9 mouse cellular contexts compared by ENCODE assay signal in the genomic region with DNA sequence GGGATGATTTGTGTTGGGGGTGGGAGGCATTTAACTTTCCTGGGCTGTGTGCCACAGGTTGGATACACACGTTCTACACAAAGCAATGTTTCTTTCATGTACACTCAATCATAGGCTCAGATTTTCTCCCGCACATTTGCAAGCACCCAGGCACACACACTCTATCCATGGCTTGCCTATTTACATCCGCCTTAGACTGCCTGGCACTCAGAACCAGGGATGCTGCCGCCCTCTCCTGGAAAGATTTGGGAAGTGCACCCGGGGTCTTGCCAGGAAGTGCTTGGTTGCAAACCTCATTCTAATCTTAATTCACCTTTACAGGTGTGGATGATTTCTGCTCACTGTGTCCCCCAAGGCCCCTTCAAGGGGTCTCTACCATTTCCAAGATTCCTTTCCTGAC.
DNase-seq lines count a peak whose midpoint lies in the region; ATAC-seq lines count a peak whose summit lies in the region.
"Had no signal": no experiment of that assay in that cellular context is flagged by ENCODE, and none has a peak within 500 bp of the region (broad histone marks: within the 10 kb centered on the region; RNA-seq: fewer than 3 reads in every experiment).

No protein-coding gene starts in this region.

- 7% methylated on average over 5 of the region's 5 CpGs for WGBS in hindbrain, embryonic 15.5 days

- no peaks in the 10 kb centered on the region for H3K36me3 ChIP-seq in hindbrain, embryonic 15.5 days

- 0 out of 2 replicates have a peak, but pooled peaks cover 5% of the 10 kb centered on the region for H3K4me1 ChIP-seq in hindbrain, embryonic 15.5 days (replicated peaks)
- H3K4me1 ChIP-seq: megakaryocyte, embryonic 14.5 days had no signal

- no peaks in the 10 kb centered on the region for H3K9me3 ChIP-seq in hindbrain, embryonic 15.5 days

- no peak overlapping the region for H3K4me2 ChIP-seq in hindbrain, embryonic 15.5 days

- no peak overlapping the region for H3K27ac ChIP-seq in hindbrain, embryonic 15.5 days (replicated peaks)

- no peaks in the 10 kb centered on the region for H3K27me3 ChIP-seq in hindbrain, embryonic 15.5 days

- H3K4me3 ChIP-seq in hindbrain, embryonic 15.5 days, result no peak overlapping the region
- H3K4me3 ChIP-seq: megakaryocyte, embryonic 14.5 days had no signal

- no peak overlapping the region for H3K9ac ChIP-seq in hindbrain, embryonic 15.5 days

- ATAC-seq in frontal cortex, adult (ENCODE audit: low TSS enrichment), result peak; percentile 78
- ATAC-seq in hindbrain, embryonic 15.5 days (ENCODE audit: low FRiP score, low read depth), result peak; percentile 90
- ATAC-seq in inflammation-experienced regulatory T-cells, adult 6 months, result no peak

- DNase-seq in R1 (ENCODE audit: low read depth, low spot score), result peak; percentile 68
- DNase-seq in cerebellum, adult 18-20 months, result peak; percentile 89 to 94
- peak; percentile 79 for DNase-seq in left cerebral cortex, adult 11 months (ENCODE audit: low spot score)
- DNase-seq in mesoderm, embryonic 11.5 days (ENCODE audit: low read depth, low spot score), result peak; percentile 72
- DNase-seq in right cerebral cortex, postnatal 25 days, result peak; percentile 84
